Mouse (Mus musculus): Measurements from ENCODE around the gene Pdcl. TPM values are rescaled to one million over a fixed set of nuclear protein-coding genes. Genes with fewer than 3 reads are reported as not detected.

The Pdcl gene
- total and polyA plus RNA-seq, 3 experiments: 48.4 to 115 (median 103) TPM

GRCm38 (mm10) chr2:37395539-37395938, 36.4 kb upstream of the Pdcl start:
- no peak overlapping the region for H3K4me2 ChIP-seq (ENCODE audit: insufficient read depth, low read depth, poor library complexity, severe bottlenecking)
- H3K79me2 ChIP-seq (replicated peaks; ENCODE audit: control insufficient read depth, extremely low read depth, insufficient read depth, poor library complexity, severe bottlenecking): no peaks in the 10 kb centered on the region
- in situ Hi-C loops (cut with MboI; ENCODE audit: low pct_ligation_motif_present, low pct_unique_long_range_greater_than_20kb, low sequenced_read_pairs): no loop called here
- dilution Hi-C loops (cut with MboI; ENCODE audit: extremely low pct_ligation_motif_present, extremely low pct_unique_long_range_greater_than_20kb, low sequenced_read_pairs): no loop called here
- H3K27me3 ChIP-seq (replicated peaks): no peaks in the 10 kb centered on the region
- H3K27ac ChIP-seq (ENCODE audit: insufficient read depth, low read depth): no peak overlapping the region
- H3K9ac ChIP-seq (ENCODE audit: insufficient read depth, low read depth): no peak overlapping the region
- TF ChIP-seq CTCF (conservative IDR thresholded peaks at IDR 0.05 in 1 of 2, IDR thresholded peaks at IDR 0.05 in 1 of 2; ENCODE audit: low read depth in 2 of 2, low read length in 2 of 2): peak in 1 of 2 experiments; percentile 58; a peak in 2 of 4 replicates
- peak; percentile 46 for TF ChIP-seq SMC3 (IDR thresholded peaks at IDR 0.05; ENCODE audit: low read depth, low read length)
- no peak for TF ChIP-seq USF1 (IDR thresholded peaks at IDR 0.05; ENCODE audit: low read depth, low read length)
- no peak for TF ChIP-seq CHD1 (IDR thresholded peaks at IDR 0.05; ENCODE audit: low read depth, low read length)
- TF ChIP-seq NRF1 (IDR thresholded peaks at IDR 0.05; ENCODE audit: low read depth, low read length): no peak
- no peak for TF ChIP-seq TCF12 (IDR thresholded peaks at IDR 0.05; ENCODE audit: low read depth, low read length)
- no peak for TF ChIP-seq IRF4 (IDR thresholded peaks at IDR 0.05; ENCODE audit: low read depth, low read length)
- peak; percentile 59; the same call in 1 of the 2 replicates for TF ChIP-seq MAFK (IDR thresholded peaks at IDR 0.05; ENCODE audit: insufficient replicate concordance, low read length)
- TF ChIP-seq CHD2 (IDR thresholded peaks at IDR 0.05; ENCODE audit: low read length): no peak
- TF ChIP-seq RAD21 (IDR thresholded peaks at IDR 0.05; ENCODE audit: low read depth, low read length): peak; percentile 49
- TF ChIP-seq POLR2AphosphoS2 (IDR thresholded peaks at IDR 0.05; ENCODE audit: low read depth, low read length): no peak
- H3K4me3 ChIP-seq (replicated peaks in 1 of 3; ENCODE audit: low read depth in 2 of 3, low read length in 2 of 3, poor library complexity in 1 of 3): no peak overlapping the region
- DNase-seq (ENCODE audit: extremely low read depth): peak; percentile 24
- H3K4me1 ChIP-seq (ENCODE audit: control insufficient read depth in 1 of 2, insufficient read depth in 2 of 2): peaks cover 0 to 14% of the 10 kb centered on the region in 2 experiments; a peak in 1 of 4 replicates
- no peaks in the 10 kb centered on the region for H3K9me3 ChIP-seq (replicated peaks; ENCODE audit: low read length)
- H3K36me3 ChIP-seq (replicated peaks in 1 of 2; ENCODE audit: control insufficient read depth in 1 of 2, insufficient read depth in 1 of 2, low read length in 1 of 2): peaks cover 16 to 45% of the 10 kb centered on the region in 2 experiments

- Histone ChIP-seq H3K9me3 (replicated peaks; ENCODE audit: low read length) (no peaks in the 10 kb centered on the region), H3K27ac (ENCODE audit: insufficient read depth, low read depth) (no peak overlapping the region), H3K27me3 (replicated peaks) (no peaks in the 10 kb centered on the region), H3K4me2 (ENCODE audit: insufficient read depth, low read depth, poor library complexity, severe bottlenecking) (no peak overlapping the region), H3K79me2 (replicated peaks; ENCODE audit: control insufficient read depth, extremely low read depth, insufficient read depth, poor library complexity, severe bottlenecking) (no peaks in the 10 kb centered on the region), H3K4me3 (replicated peaks in 1 of 3; ENCODE audit: low read depth in 2 of 3, low read length in 2 of 3, poor library complexity in 1 of 3) (no peak overlapping the region), H3K4me1 (ENCODE audit: control insufficient read depth in 1 of 2, insufficient read depth in 2 of 2) (no peaks in the 10 kb centered on the region), H3K36me3 (replicated peaks in 1 of 2; ENCODE audit: control insufficient read depth in 1 of 2, insufficient read depth in 1 of 2, low read length in 1 of 2) (peaks cover 18 to 51% of the 10 kb centered on the region in 2 experiments), H3K9ac (ENCODE audit: insufficient read depth, low read depth) (no peak overlapping the region)
- TF ChIP-seq EP300 (IDR thresholded peaks at IDR 0.05; ENCODE audit: low read length) (no peak), MEF2A (IDR thresholded peaks at IDR 0.05; ENCODE audit: borderline replicate concordance, low read depth, low read length) (no peak), CHD2 (IDR thresholded peaks at IDR 0.05; ENCODE audit: low read length) (no peak), CHD1 (IDR thresholded peaks at IDR 0.05; ENCODE audit: low read depth, low read length) (no peak), MYC (IDR thresholded peaks at IDR 0.05; ENCODE audit: low read depth, low read length) (no peak), KAT2A (IDR thresholded peaks at IDR 0.05; ENCODE audit: insufficient replicate concordance, low read length) (no peak), NELFE (IDR thresholded peaks at IDR 0.05; ENCODE audit: low read depth, low read length) (no peak), JUND (conservative IDR thresholded peaks at IDR 0.05; ENCODE audit: low read depth, low read length) (no peak), USF1 (IDR thresholded peaks at IDR 0.05; ENCODE audit: low read depth, low read length) (no peak), E2F4 (IDR thresholded peaks at IDR 0.05; ENCODE audit: insufficient replicate concordance, low read depth, low read length) (no peak), RAD21 (IDR thresholded peaks at IDR 0.05; ENCODE audit: low read depth, low read length) (no peak), BHLHE40 (IDR thresholded peaks at IDR 0.05; ENCODE audit: low read depth, low read length) (no peak), NRF1 (IDR thresholded peaks at IDR 0.05; ENCODE audit: low read depth, low read length) (no peak), SIN3A (IDR thresholded peaks at IDR 0.05; ENCODE audit: low read length) (no peak), IRF4 (IDR thresholded peaks at IDR 0.05; ENCODE audit: low read depth, low read length) (no peak), POLR2A (IDR thresholded peaks at IDR 0.05; ENCODE audit: low read depth, low read length) (no peak), MAFK (IDR thresholded peaks at IDR 0.05; ENCODE audit: insufficient replicate concordance, low read length) (no peak), MXI1 (IDR thresholded peaks at IDR 0.05; ENCODE audit: low read depth, low read length) (no peak), ZKSCAN1 (IDR thresholded peaks at IDR 0.05; ENCODE audit: borderline replicate concordance, low read depth, low read length) (no peak)
- DNase-seq (ENCODE audit: extremely low read depth): no peak
- in situ Hi-C loops (cut with MboI; ENCODE audit: low pct_ligation_motif_present, low pct_unique_long_range_greater_than_20kb, low sequenced_read_pairs) (loop anchor here (10.0 kb wide), 1 partner anchor 92 kb away; no protein-coding TSS in a partner anchor), dilution Hi-C loops (cut with MboI; ENCODE audit: extremely low pct_ligation_motif_present, extremely low pct_unique_long_range_greater_than_20kb, low sequenced_read_pairs) (no loop called here)
Measured at GRCm38 (mm10) chr2:37382921-37383320, 23.8 kb upstream of the Pdcl start.

Measured in CH12.LX (cell line).